Mouse (Mus musculus): ENCODE results near the gene Thnsl2. TPM values are rescaled to one million over a fixed set of nuclear protein-coding genes. Genes with fewer than 3 reads are reported as not detected.

Gene Thnsl2
- polyA plus RNA-seq, 1 experiment from 2014 or later: 6.5 TPM

DNA sequence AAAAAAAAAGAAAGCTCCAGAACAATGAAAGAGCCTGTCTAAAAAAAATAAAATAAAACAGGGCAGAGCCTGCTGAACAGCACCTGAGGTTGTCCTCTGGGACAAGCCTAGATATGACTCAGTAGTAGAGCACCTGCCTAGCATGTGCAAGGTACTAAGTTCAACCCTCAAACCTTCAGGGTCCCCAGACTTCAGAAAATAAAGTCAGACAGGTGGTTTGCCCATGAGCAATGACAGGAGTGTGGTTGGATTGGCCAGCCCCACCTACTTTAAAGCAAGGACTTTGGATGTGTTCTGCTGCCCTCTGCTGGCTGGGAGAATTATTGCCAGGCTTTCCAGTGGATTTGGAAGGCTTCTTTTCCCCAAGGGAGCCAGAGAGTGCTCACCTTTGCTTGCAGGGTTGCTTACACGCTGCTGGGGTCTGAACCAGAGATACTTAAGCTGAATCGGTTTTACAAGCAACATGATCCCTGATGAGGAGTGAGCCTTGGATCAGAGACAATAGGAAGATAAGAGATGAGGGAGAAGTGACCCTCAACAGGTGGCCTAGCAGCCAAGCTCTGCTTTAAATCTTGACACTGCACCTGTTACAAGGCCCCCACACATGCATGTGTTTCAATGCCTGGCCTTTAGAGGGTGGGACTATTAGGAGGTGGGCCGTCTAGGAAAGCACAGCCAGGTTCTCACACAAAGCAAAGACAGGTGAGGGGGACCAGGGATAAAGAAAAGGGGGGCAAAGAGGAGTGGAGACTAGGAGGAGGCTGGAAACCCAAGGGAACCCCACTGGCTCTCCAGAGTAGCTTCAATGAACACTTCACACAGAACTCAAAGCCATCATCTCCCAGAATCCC is 19.0 kb downstream of the Thnsl2 start:
- no peak overlapping the region for H3K4me3 ChIP-seq (ENCODE audit: low read depth, low read length)
- H3K4me2 ChIP-seq (ENCODE audit: low read depth): no peak overlapping the region
- WGBS: 8% methylated on average over 3 of the region's 3 CpGs
- DNase-seq (ENCODE audit: low spot score): peak; percentile 83
- H3K27me3 ChIP-seq (ENCODE audit: control insufficient read depth, insufficient read depth, low read length): no peaks in the 10 kb centered on the region
- no peaks in the 10 kb centered on the region for H3K36me3 ChIP-seq (ENCODE audit: control insufficient read depth, insufficient read depth, low read length)
- H3K9ac ChIP-seq (ENCODE audit: low read length): no peak overlapping the region
- H3K27ac ChIP-seq (ENCODE audit: low read depth, low read length): no peak overlapping the region
- no peaks in the 10 kb centered on the region for H3K9me3 ChIP-seq (ENCODE audit: control insufficient read depth, low read length)
- no peak for ATAC-seq (ENCODE audit: insufficient read depth, low FRiP score, low TSS enrichment)
- H3K4me1 ChIP-seq (ENCODE audit: control insufficient read depth, insufficient read depth, low read length): no peaks in the 10 kb centered on the region

- H3K9ac ChIP-seq (ENCODE audit: low read length): no peak overlapping the region
- WGBS: 11% methylated on average over 8 of the region's 10 CpGs
Measured at GRCm38 (mm10) chr6:71119577-71120254, 24.5 kb downstream of the Thnsl2 start.

GRCm38 (mm10) chr6:71111419-71112113 is 32.7 kb downstream of the Thnsl2 start:
- H3K4me3 ChIP-seq (ENCODE audit: low read depth, low read length): no peak overlapping the region
- H3K27me3 ChIP-seq (ENCODE audit: control insufficient read depth, insufficient read depth, low read length): no peaks in the 10 kb centered on the region
- DNase-seq (ENCODE audit: low spot score): no peak
- H3K9me3 ChIP-seq (ENCODE audit: control insufficient read depth, low read length): no peaks in the 10 kb centered on the region
- H3K9ac ChIP-seq (ENCODE audit: low read length): no peak overlapping the region
- H3K27ac ChIP-seq (ENCODE audit: low read depth, low read length): no peak overlapping the region
- no peak overlapping the region for H3K4me2 ChIP-seq (ENCODE audit: low read depth)
- WGBS: 70% methylated on average over 11 of the region's 11 CpGs
- no peaks in the 10 kb centered on the region for H3K4me1 ChIP-seq (ENCODE audit: control insufficient read depth, insufficient read depth, low read length)
- H3K36me3 ChIP-seq (ENCODE audit: control insufficient read depth, insufficient read depth, low read length): no peaks in the 10 kb centered on the region
- no peak for ATAC-seq (ENCODE audit: insufficient read depth, low FRiP score, low TSS enrichment)

More at GRCm38 (mm10) chr6:71119577-71120254, 24.5 kb downstream of the Thnsl2 start:
- Histone ChIP-seq H3K36me3 (ENCODE audit: control insufficient read depth, insufficient read depth, low read length) (no peaks in the 10 kb centered on the region), H3K4me1 (ENCODE audit: control insufficient read depth, insufficient read depth, low read length) (no peaks in the 10 kb centered on the region), H3K27me3 (ENCODE audit: control insufficient read depth, insufficient read depth, low read length) (no peaks in the 10 kb centered on the region), H3K9me3 (ENCODE audit: control insufficient read depth, low read length) (no peaks in the 10 kb centered on the region), H3K27ac (ENCODE audit: low read depth, low read length) (no peak overlapping the region), H3K4me2 (ENCODE audit: low read depth) (no peak overlapping the region), H3K4me3 (ENCODE audit: low read depth, low read length) (no peak overlapping the region)
- no peak for DNase-seq (ENCODE audit: low spot score)
- ATAC-seq (ENCODE audit: insufficient read depth, low FRiP score, low TSS enrichment): no peak

GRCm38 (mm10) chr6:71106170-71106945 is 37.9 kb downstream of the Thnsl2 start:
- ATAC-seq (ENCODE audit: insufficient read depth, low FRiP score, low TSS enrichment) (no peak), DNase-seq (ENCODE audit: low spot score) (no peak)

DNA sequence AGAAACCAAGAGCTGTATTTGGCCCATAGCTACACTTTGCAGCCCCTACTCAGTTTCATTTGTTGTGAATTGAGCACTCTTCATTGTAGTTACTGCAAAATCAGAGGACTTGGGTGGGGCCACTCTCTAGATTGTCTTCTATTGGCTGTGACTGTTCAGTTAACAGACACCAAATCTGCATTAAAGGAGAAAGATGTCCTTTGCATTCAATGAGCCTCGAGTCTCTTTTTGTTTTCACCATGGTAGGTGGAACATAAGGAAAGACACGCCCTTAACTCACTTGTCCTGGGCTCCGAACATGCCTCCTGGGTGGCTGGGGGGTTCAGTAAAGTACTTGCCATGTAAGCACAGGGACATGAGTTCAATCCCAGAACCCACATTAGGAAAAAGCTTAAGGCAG is 48.1 kb downstream of the Thnsl2 start:
- ATAC-seq (ENCODE audit: insufficient read depth, low FRiP score, low TSS enrichment): no peak
- Histone ChIP-seq H3K4me1 (ENCODE audit: control insufficient read depth, insufficient read depth, low read length) (no peaks in the 10 kb centered on the region), H3K27ac (ENCODE audit: low read depth, low read length) (no peak overlapping the region), H3K27me3 (ENCODE audit: control insufficient read depth, insufficient read depth, low read length) (no peaks in the 10 kb centered on the region), H3K36me3 (ENCODE audit: control insufficient read depth, insufficient read depth, low read length) (no peaks in the 10 kb centered on the region), H3K9ac (ENCODE audit: low read length) (no peak overlapping the region), H3K4me3 (ENCODE audit: low read depth, low read length) (no peak overlapping the region), H3K4me2 (ENCODE audit: low read depth) (no peak overlapping the region), H3K9me3 (ENCODE audit: control insufficient read depth, low read length) (no peaks in the 10 kb centered on the region)
- no peak for DNase-seq (ENCODE audit: low spot score)
- 81% methylated on average over 3 of the region's 3 CpGs for WGBS

More at GRCm38 (mm10) chr6:71106170-71106945, 37.9 kb downstream of the Thnsl2 start:
- no peak overlapping the region for H3K27ac ChIP-seq (ENCODE audit: low read depth, low read length)
- no peaks in the 10 kb centered on the region for H3K36me3 ChIP-seq (ENCODE audit: control insufficient read depth, insufficient read depth, low read length)
- no peak overlapping the region for H3K9ac ChIP-seq (ENCODE audit: low read length)
- no peaks in the 10 kb centered on the region for H3K4me1 ChIP-seq (ENCODE audit: control insufficient read depth, insufficient read depth, low read length)
- H3K9me3 ChIP-seq (ENCODE audit: control insufficient read depth, low read length): no peaks in the 10 kb centered on the region
- H3K4me3 ChIP-seq (ENCODE audit: low read depth, low read length): no peak overlapping the region
- no peak overlapping the region for H3K4me2 ChIP-seq (ENCODE audit: low read depth)
- no peaks in the 10 kb centered on the region for H3K27me3 ChIP-seq (ENCODE audit: control insufficient read depth, insufficient read depth, low read length)
- WGBS: 78% methylated on average over 19 of the region's 19 CpGs

DNA sequence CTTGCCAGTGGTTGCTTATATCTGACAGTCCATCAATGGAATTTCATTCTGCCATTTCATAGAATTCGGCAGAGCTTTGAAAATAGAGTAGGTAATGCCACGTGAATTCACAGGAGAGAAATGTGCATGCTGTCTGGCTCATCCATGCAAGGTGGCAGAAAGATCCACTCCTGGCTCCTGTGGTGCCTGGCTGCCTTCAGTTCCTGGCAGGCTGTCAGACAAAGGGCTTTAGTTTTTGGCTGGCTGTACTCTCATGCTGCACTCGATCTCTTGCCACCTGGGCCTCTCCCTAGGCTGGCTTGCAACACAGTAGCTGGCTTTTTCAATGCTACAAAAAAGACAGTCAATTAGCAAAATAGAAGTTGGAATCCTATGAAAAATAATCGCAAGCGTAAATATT is 49.5 kb downstream of the Thnsl2 start:
- WGBS: 76% methylated on average over 5 of the region's 5 CpGs
- Histone ChIP-seq H3K36me3 (ENCODE audit: control insufficient read depth, insufficient read depth, low read length) (no peaks in the 10 kb centered on the region), H3K9me3 (ENCODE audit: control insufficient read depth, low read length) (no peaks in the 10 kb centered on the region), H3K4me1 (ENCODE audit: control insufficient read depth, insufficient read depth, low read length) (no peaks in the 10 kb centered on the region), H3K27me3 (ENCODE audit: control insufficient read depth, insufficient read depth, low read length) (no peaks in the 10 kb centered on the region), H3K27ac (ENCODE audit: low read depth, low read length) (no peak overlapping the region), H3K9ac (ENCODE audit: low read length) (no peak overlapping the region), H3K4me2 (ENCODE audit: low read depth) (no peak overlapping the region), H3K4me3 (ENCODE audit: low read depth, low read length) (no peak overlapping the region)
- no peak for DNase-seq (ENCODE audit: low spot score)
- ATAC-seq (ENCODE audit: insufficient read depth, low FRiP score, low TSS enrichment): no peak

GRCm38 (mm10) chr6:71093686-71094085 is 50.6 kb downstream of the Thnsl2 start:
- H3K27me3 ChIP-seq (ENCODE audit: control insufficient read depth, insufficient read depth, low read length): no peaks in the 10 kb centered on the region
- H3K4me1 ChIP-seq (ENCODE audit: control insufficient read depth, insufficient read depth, low read length): no peaks in the 10 kb centered on the region
- ATAC-seq (ENCODE audit: insufficient read depth, low FRiP score, low TSS enrichment) (no peak), DNase-seq (ENCODE audit: low spot score) (no peak)
- H3K4me3 ChIP-seq (ENCODE audit: low read depth, low read length): no peak overlapping the region
- no peak overlapping the region for H3K4me2 ChIP-seq (ENCODE audit: low read depth)
- WGBS: 88% methylated on average over 6 of the region's 6 CpGs
- H3K9ac ChIP-seq (ENCODE audit: low read length): no peak overlapping the region
- H3K36me3 ChIP-seq (ENCODE audit: control insufficient read depth, insufficient read depth, low read length): no peaks in the 10 kb centered on the region
- H3K9me3 ChIP-seq (ENCODE audit: control insufficient read depth, low read length): no peaks in the 10 kb centered on the region
- no peak overlapping the region for H3K27ac ChIP-seq (ENCODE audit: low read depth, low read length)

GRCm38 (mm10) chr6:71090475-71090874 is 53.8 kb downstream of the Thnsl2 start:
- Histone ChIP-seq H3K4me1 (ENCODE audit: control insufficient read depth, insufficient read depth, low read length) (no peaks in the 10 kb centered on the region), H3K4me3 (ENCODE audit: low read depth, low read length) (no peak overlapping the region), H3K4me2 (ENCODE audit: low read depth) (no peak overlapping the region), H3K36me3 (ENCODE audit: control insufficient read depth, insufficient read depth, low read length) (no peaks in the 10 kb centered on the region), H3K9ac (ENCODE audit: low read length) (no peak overlapping the region), H3K27me3 (ENCODE audit: control insufficient read depth, insufficient read depth, low read length) (no peaks in the 10 kb centered on the region), H3K27ac (ENCODE audit: low read depth, low read length) (no peak overlapping the region), H3K9me3 (ENCODE audit: control insufficient read depth, low read length) (no peaks in the 10 kb centered on the region)
- ATAC-seq (ENCODE audit: insufficient read depth, low FRiP score, low TSS enrichment): no peak
- no peak for DNase-seq (ENCODE audit: low spot score)
- WGBS: 82% methylated on average over 5 of the region's 5 CpGs

All from neural tube, embryonic 11.5 days (tissue).